Mouse (Mus musculus) small intestine, adult 2 months (tissue): ENCODE measurements around the gene Col5a3.

Source experiments
- CTCF ChIP-seq: fragments of 200-500 bp; IDR thresholded peaks from 2 replicates; pipeline ENCODE4 v1.5.1; 2012; ENCODE audit warnings: low read depth, mild to moderate bottlenecking, control low read depth, inconsistent platforms, low read length, moderate library complexity, mixed read lengths; ENCODE audit not compliant: insufficient replicate concordance, insufficient read length; ENCODE audit errors: extremely low read depth
- POLR2A ChIP-seq: fragments of 200-500 bp; IDR thresholded peaks from 2 replicates; pipeline ENCODE4 v1.6.1; 2012; ENCODE audit warnings: low read depth, mild to moderate bottlenecking, control low read depth, inconsistent platforms, low read length, moderate library complexity

DNA sequence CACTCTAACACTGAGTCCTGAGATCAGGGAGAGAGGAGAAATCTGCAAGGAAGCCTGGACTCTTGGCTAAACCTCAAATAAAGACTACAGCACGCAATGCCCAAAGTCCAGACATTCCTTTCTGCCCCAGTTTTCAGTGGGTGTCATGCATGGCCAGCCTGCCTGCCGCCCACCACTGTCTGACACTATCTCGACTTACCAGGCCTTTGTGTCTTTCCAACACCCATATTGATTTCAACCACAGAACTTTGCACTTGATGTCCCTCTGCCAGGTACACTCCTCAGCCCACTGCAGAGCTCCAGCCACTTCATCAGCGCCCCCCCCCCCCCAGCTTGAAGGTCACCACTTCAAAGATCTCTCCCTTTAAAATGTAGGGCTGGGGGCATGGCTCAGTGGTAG, 47.4 kb upstream of the Col5a3 start:
- no peak; the same call in 1 of the 2 replicates for TF ChIP-seq CTCF
- TF ChIP-seq POLR2A, result no peak
